Mouse (Mus musculus) CH12.LX (cell line): Measurements from ENCODE around the gene H2-Q1.

Source experiments
- CHD2 ChIP-seq: IDR thresholded peaks from 2 replicates; pipeline ENCODE4 v1.6.1; 2011; ENCODE audit warnings: low read length, improper control_type of control experiment
- CTCF ChIP-seq, 2 experiments: IDR thresholded peaks in 1 of 2; conservative IDR thresholded peaks in 1 of 2; 2 replicates each; pipeline ENCODE4 v1.5.1; 2011 to 2012; ENCODE audit warnings: low read depth in 2 of 2, low read length in 2 of 2, improper control_type of control experiment in 1 of 2, inconsistent platforms in 1 of 2, mild to moderate bottlenecking in 1 of 2, moderate library complexity in 1 of 2
- EP300 ChIP-seq: IDR thresholded peaks from 2 replicates; pipeline ENCODE4 v1.6.1; 2011; ENCODE audit warnings: low read length, improper control_type of control experiment
- JUND ChIP-seq: conservative IDR thresholded peaks from 2 replicates; pipeline ENCODE4 v1.6.1; 2011; ENCODE audit warnings: low read depth, low read length, improper control_type of control experiment
- NELFE ChIP-seq: IDR thresholded peaks from 2 replicates; pipeline ENCODE4 v1.6.1; 2011; ENCODE audit warnings: low read depth, low read length, improper control_type of control experiment
- POLR2A ChIP-seq: IDR thresholded peaks from 2 replicates; pipeline ENCODE4 v1.6.1; 2011; ENCODE audit warnings: low read depth, mild to moderate bottlenecking, improper control_type of control experiment, low read length
- POLR2AphosphoS2 ChIP-seq: IDR thresholded peaks from 2 replicates; pipeline ENCODE4 v1.6.1; 2011; ENCODE audit warnings: low read depth, low read length, improper control_type of control experiment
- RCOR1 ChIP-seq: conservative IDR thresholded peaks from 2 replicates; pipeline ENCODE4 v1.6.1; 2012; ENCODE audit warnings: low read depth, mild to moderate bottlenecking, inconsistent platforms, low read length, improper control_type of control experiment
- USF1 ChIP-seq: IDR thresholded peaks from 2 replicates; pipeline ENCODE4 v1.6.1; 2014; ENCODE audit warnings: low read depth, mild to moderate bottlenecking, inconsistent platforms, low read length, improper control_type of control experiment
- ZC3H11A ChIP-seq: IDR thresholded peaks from 2 replicates; pipeline ENCODE4 v1.6.1; 2012; ENCODE audit warnings: low read depth, mild to moderate bottlenecking, inconsistent platforms, low read length, improper control_type of control experiment
- ZMIZ1 ChIP-seq: IDR thresholded peaks from 2 replicates; pipeline ENCODE4 v1.6.1; 2012; ENCODE audit warnings: low read depth, mild to moderate bottlenecking, inconsistent platforms, low read length, improper control_type of control experiment

DNA sequence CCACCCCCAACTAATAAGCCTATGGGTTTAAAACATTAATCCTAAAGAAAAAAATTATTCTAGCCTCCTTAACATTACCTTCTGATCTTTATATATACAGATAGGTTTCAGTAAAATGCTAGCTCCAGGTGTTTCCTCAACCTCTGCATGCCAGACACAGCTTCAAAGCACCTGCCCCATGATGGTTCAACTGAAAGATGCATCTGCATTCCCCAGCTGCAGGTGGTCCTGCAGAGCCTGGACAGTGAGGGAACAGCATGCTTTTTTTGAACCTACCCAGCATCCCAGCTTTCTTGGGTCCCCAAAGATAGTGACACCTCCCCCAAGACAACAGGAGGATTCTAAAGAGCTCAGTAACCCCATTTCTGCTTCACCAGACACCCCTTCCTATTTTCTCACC, 1.5 kb upstream of the H2-Q1 start:
- TF ChIP-seq ZC3H11A (no peak), USF1 (no peak), EP300 (no peak), RCOR1 (no peak), POLR2AphosphoS2 (no peak), ZMIZ1 (no peak), POLR2A (no peak), CTCF (conservative IDR thresholded peaks at IDR 0.05 in 1 of 2, IDR thresholded peaks at IDR 0.05 in 1 of 2; ENCODE audit: low read depth in 2 of 2, low read length in 2 of 2) (no peak), JUND (no peak), NELFE (no peak), CHD2 (no peak)
